9 mouse cellular contexts compared by ENCODE assay signal in genomic region chr9:51928116-51928515, GRCm38 (mm10). TPM values are rescaled to one million over a fixed set of nuclear protein-coding genes. Genes with fewer than 3 reads are reported as not detected.
DNase-seq lines count a peak whose midpoint lies in the region; ATAC-seq lines count a peak whose summit lies in the region.
"Had no signal": no experiment of that assay in that cellular context is flagged by ENCODE, and none has a peak within 500 bp of the region (broad histone marks: within the 10 kb centered on the region; RNA-seq: fewer than 3 reads in every experiment).

No protein-coding gene starts in this region.

- H3K4me1 ChIP-seq in midbrain, embryonic 11.5 days (ENCODE audit: control insufficient read depth, insufficient read depth, low read length): no peaks in the 10 kb centered on the region
- H3K4me1 ChIP-seq in midbrain, embryonic 10.5 days: peaks cover 10% of the 10 kb centered on the region
- peaks cover 6% of the 10 kb centered on the region; the same call in 1 of the 2 replicates for H3K4me1 ChIP-seq in intestine, embryonic 16.5 days (ENCODE audit: control insufficient read depth, insufficient read depth, low read length)
- H3K4me1 ChIP-seq in forebrain, embryonic 11.5 days (replicated peaks; ENCODE audit: control insufficient read depth, insufficient read depth, low read length): no peaks in the 10 kb centered on the region

- ATAC-seq in midbrain, embryonic 11.5 days (ENCODE audit: low FRiP score): no peak
- no peak for ATAC-seq in intestine, embryonic 16.5 days
- no peak for ATAC-seq in forebrain, embryonic 11.5 days (replicated peaks; ENCODE audit: low FRiP score)
- ATAC-seq: forebrain, embryonic 16.5 days had no signal

- DNase-seq in embryo, embryonic 10 days (ENCODE audit: low spot score): peak; percentile 47
- no peak for DNase-seq in embryo, embryonic 9.5 days (ENCODE audit: extremely low spot score)
- peak; percentile 84 for DNase-seq in midbrain, embryonic 11.5 days (ENCODE audit: low spot score, missing footprints)
- no peak for DNase-seq in midbrain, embryonic 10.5 days (ENCODE audit: low spot score)
- peak; percentile 45 for DNase-seq in testis, postnatal 10 days (ENCODE audit: low spot score)
- no peak for DNase-seq in forebrain, embryonic 11.5 days (ENCODE audit: low spot score)
- DNase-seq in layer of hippocampus, postnatal 25 days (ENCODE audit: extremely low spot score in 1 of 2, low spot score in 1 of 2): no peak

- peak overlapping the region; percentile 20; the same call in 1 of the 2 replicates for H3K27ac ChIP-seq in midbrain, embryonic 11.5 days (ENCODE audit: low read depth, low read length)
- H3K27ac ChIP-seq in midbrain, embryonic 10.5 days (replicated peaks): no peak overlapping the region
- H3K27ac ChIP-seq in intestine, embryonic 16.5 days (ENCODE audit: low read length): no peak overlapping the region
- no peak overlapping the region for H3K27ac ChIP-seq in forebrain, embryonic 11.5 days (ENCODE audit: low read depth, low read length)

- H3K9ac ChIP-seq in midbrain, embryonic 11.5 days (ENCODE audit: low read length): no peak overlapping the region
- H3K9ac ChIP-seq in intestine, embryonic 16.5 days (ENCODE audit: low read depth, low read length): no peak overlapping the region
- H3K9ac ChIP-seq in forebrain, embryonic 11.5 days (ENCODE audit: low read length): no peak overlapping the region

- H3K4me3 ChIP-seq in midbrain, embryonic 11.5 days (ENCODE audit: low read depth, low read length): no peak overlapping the region
- H3K4me3 ChIP-seq in midbrain, embryonic 10.5 days: no peak overlapping the region
- no peak overlapping the region for H3K4me3 ChIP-seq in intestine, embryonic 16.5 days (ENCODE audit: low read length)
- no peak overlapping the region for H3K4me3 ChIP-seq in forebrain, embryonic 11.5 days (ENCODE audit: low read depth, low read length)

- no peaks in the 10 kb centered on the region for H3K36me3 ChIP-seq in midbrain, embryonic 11.5 days (ENCODE audit: control insufficient read depth, insufficient read depth, low read length)
- no peaks in the 10 kb centered on the region for H3K36me3 ChIP-seq in midbrain, embryonic 10.5 days
- no peaks in the 10 kb centered on the region for H3K36me3 ChIP-seq in intestine, embryonic 16.5 days (ENCODE audit: control insufficient read depth, insufficient read depth, low read length)
- H3K36me3 ChIP-seq in forebrain, embryonic 11.5 days (ENCODE audit: control insufficient read depth, insufficient read depth, low read length): no peaks in the 10 kb centered on the region

- no peaks in the 10 kb centered on the region for H3K27me3 ChIP-seq in midbrain, embryonic 11.5 days (ENCODE audit: control insufficient read depth, insufficient read depth, low read length)
- no peaks in the 10 kb centered on the region for H3K27me3 ChIP-seq in midbrain, embryonic 10.5 days (ENCODE audit: low read depth, poor library complexity, severe bottlenecking)
- H3K27me3 ChIP-seq in intestine, embryonic 16.5 days (replicated peaks; ENCODE audit: control insufficient read depth, insufficient read depth, low read length): no peaks in the 10 kb centered on the region
- no peaks in the 10 kb centered on the region for H3K27me3 ChIP-seq in forebrain, embryonic 11.5 days (ENCODE audit: control insufficient read depth, insufficient read depth, low read length)

- H3K9me3 ChIP-seq in midbrain, embryonic 11.5 days (ENCODE audit: control insufficient read depth, low read length): no peaks in the 10 kb centered on the region
- no peaks in the 10 kb centered on the region for H3K9me3 ChIP-seq in midbrain, embryonic 10.5 days (replicated peaks)
- H3K9me3 ChIP-seq in intestine, embryonic 16.5 days (ENCODE audit: control insufficient read depth, low read length): no peaks in the 10 kb centered on the region
- H3K9me3 ChIP-seq in forebrain, embryonic 11.5 days (ENCODE audit: control insufficient read depth, low read length): no peaks in the 10 kb centered on the region

- no peak overlapping the region for H3K4me2 ChIP-seq in midbrain, embryonic 11.5 days
- H3K4me2 ChIP-seq in intestine, embryonic 16.5 days (ENCODE audit: low read depth, low read length): peak overlapping the region; percentile 21; the same call in 1 of the 2 replicates
- H3K4me2 ChIP-seq in forebrain, embryonic 11.5 days (ENCODE audit: low read depth, low read length, severe bottlenecking): no peak overlapping the region

- WGBS in midbrain, embryonic 11.5 days: 57% methylated on average over 10 of the region's 10 CpGs
- 55% methylated on average over 10 of the region's 10 CpGs for WGBS in midbrain, embryonic 10.5 days
- WGBS in intestine, embryonic 16.5 days: 36% methylated on average over 10 of the region's 10 CpGs
- WGBS in forebrain, embryonic 11.5 days: 58% methylated on average over 10 of the region's 10 CpGs

RNA-seq across cellular contexts. Expression of gene Fdx1, which starts 35.2 kb away (rescaled TPM):
- 46.7 and 51.6 TPM in 2 replicates for polyA plus RNA-seq in midbrain, embryonic 11.5 days (2014; fragmentation: Nextera tagmentation; extraction: Ambion mirVana)
- 46.8 and 49.4 TPM in 2 replicates for polyA plus RNA-seq in midbrain, embryonic 10.5 days (2016; fragmentation: Nextera tagmentation; extraction: Ambion mirVana)
- polyA plus RNA-seq in intestine, embryonic 16.5 days (2015; fragmentation: Nextera tagmentation; extraction: Ambion mirVana): 81.3 and 85.7 TPM in 2 replicates
- polyA plus RNA-seq in forebrain, embryonic 11.5 days (2014; fragmentation: Nextera tagmentation; extraction: Ambion mirVana): 50.1 and 51.4 TPM in 2 replicates
- 10 to 100 TPM; 15.8 to 22.7 TPM for total RNA-seq in layer of hippocampus, postnatal 25 days (2021)

Comparison
In these comparisons a context has a peak if more than half of its experiments do, and no peak if none do; other contexts are left out.
1. DNase-seq: peak in embryo, embryonic 10 days (single experiment), midbrain, embryonic 11.5 days (single experiment) and testis, postnatal 10 days (single experiment); none in embryo, embryonic 9.5 days (single experiment), midbrain, embryonic 10.5 days (single experiment), forebrain, embryonic 11.5 days (single experiment) and layer of hippocampus, postnatal 25 days (0 of 2).